Mouse (Mus musculus): ENCODE data around the gene Col24a1. TPM values are rescaled to one million over a fixed set of nuclear protein-coding genes. Genes with fewer than 3 reads are reported as not detected.
A peak's percentile ranks its signal among the peaks of the same experiment; 100 is the strongest.

The Col24a1 gene
- under 1 TPM in 2 of 4 experiments, not detected in 2; 0.06 to 0.16 TPM for total RNA-seq (2022)

DNA sequence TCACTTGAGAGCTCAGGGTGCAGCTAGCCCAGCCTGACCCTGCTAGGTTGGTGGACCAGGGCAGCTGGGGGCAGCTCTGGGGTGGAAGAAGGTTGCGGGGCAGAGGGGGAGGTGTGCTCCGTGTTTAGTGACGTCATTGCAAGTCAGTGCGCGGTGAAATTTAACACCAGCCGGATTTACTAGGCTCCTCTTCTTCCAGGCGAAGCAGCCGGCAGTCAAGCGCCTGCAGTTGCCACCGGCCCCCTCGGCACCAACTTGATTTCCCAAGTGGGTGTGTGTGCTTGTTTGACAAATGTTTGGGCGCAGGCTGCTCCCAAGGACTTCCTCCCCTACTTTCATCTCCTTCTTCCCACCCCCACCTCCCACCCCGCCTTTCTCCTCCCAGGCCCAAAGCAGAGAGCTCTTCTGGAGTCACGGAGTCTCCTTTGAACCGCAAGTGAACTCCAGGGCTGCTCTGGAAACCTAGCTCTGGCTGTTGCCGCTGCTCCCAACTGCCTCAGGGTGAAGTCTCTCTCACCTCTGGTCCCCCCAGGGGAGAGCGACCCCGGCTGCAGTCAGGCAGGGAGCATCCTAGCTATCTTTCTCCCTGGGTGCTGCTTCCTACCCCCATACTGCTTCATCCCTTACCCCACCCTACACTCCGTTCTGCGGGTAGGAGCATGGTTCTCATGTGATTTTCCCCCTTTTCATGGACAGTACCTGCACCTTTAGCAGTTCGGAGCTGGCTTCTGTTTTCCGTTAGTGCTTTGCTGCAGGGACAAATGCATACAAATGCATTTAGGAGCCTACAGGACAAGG lies at the start of gene Col24a1:
TSS of gene Col24a1 (plus strand) at position 136 of the 798 bp plus-strand sequence.
- no peak for DNase-seq (ENCODE audit: low spot score)

DNA sequence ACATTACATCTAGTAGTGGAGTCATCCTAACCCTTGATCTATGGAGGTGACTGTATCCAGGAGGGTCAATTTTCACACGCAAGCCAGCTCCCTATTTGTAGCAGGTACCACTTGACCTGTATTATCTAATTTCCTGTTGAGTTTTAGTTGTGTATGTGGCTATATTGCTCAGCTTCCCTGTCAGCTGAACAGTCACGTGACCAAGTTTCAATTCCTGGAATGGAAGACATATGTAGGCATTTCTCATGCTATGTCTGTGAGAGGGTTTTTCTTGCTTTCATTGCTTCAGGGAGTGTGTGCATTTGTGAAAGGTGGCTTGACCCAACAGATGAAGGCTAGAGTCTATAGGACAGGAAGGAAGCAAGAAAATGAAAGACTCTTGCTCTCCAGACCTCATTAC lies 44.2 kb upstream of the Col24a1 start:
- no peak for DNase-seq (ENCODE audit: low spot score)

DNA sequence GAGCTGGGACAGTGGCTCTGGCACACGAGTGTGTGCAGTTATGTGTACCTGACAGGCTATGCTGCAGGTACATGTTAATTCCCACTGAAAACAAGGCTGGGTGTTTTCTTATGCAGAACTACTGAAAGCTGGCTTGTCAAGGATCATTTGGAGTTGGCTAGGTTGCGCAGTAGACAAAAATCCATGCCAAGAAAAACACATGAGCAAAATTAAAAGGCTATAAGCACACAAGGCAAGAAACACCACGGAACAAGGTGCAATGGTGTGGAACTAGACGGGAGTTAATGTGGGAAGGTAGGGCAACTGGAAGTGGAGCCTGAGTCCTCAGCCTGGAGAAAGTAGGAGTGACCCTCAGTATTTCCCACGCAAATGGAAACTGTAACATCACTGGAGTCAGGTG lies 39.2 kb upstream of the Col24a1 start:
- no peak for DNase-seq (ENCODE audit: low spot score)

DNA sequence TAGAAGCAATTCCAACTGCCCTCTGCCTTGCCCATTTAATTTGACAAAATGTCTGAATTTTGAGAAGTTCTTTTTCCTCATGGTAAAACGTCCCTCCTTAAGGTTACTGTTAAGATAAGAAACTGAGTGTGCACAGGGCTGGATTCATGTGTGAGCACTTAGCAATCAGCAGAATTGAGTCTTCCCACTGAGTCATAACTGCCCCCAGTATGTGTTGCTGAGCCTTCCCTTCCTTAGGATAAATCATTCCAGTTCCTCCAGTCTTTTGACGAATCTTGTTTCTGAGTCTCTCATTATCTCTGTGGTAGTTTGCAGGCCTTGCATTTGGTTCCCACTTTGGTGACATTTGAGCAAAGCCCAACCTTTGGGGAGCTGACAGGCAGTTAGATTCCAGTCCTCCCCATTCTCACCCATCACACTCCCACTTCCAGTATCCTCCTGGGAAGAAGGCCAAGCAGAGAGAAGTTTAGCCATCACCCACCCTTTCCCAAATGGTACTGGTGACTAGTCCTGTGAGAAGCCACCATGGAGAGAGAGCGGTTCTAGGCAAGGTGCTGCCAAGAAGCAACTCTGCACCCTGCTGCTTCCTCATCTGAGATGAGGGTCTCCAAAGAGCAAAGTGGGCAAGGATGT lies 37.4 kb upstream of the Col24a1 start:
- no peak for DNase-seq (ENCODE audit: low spot score)

DNA sequence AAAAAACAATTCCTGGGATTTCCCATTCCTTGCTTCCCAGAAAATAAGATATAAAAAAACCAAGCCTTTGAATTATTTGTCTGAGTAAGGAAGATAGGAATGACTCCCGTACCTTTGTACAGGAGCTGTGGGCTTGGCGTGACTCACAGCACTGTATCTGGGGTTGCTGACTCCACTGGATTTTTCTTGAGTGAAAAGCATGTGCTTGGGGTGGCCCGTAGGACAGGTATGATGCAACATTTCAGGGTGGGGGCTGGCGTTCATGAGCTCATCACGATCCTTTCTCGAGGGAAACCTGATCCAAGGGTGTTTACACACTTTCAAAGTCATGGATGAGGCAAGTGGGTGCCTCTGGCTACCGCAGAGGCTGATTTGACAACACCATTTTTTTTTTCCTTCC lies 35.6 kb upstream of the Col24a1 start:
- no peak for DNase-seq (ENCODE audit: low spot score)

DNA sequence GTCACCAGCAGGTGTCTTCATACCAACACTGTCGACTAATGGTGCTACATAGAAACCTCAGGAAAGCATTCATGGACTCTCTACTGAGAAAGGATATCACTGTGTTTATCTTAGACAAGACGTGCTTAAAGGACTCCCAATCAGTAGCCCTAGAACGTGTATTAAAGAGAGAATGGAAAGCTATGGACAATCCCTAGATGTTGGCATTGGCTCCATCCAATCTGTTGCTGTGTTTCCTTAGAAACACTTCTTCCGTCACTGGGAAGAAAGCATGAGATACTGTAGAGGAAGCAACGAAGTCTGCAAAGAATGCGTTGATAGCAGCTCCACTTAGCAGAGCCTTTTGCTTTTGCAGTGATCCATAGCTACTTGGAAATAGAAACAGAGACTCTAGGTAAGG lies 32.6 kb upstream of the Col24a1 start:
- no peak for DNase-seq (ENCODE audit: low spot score)

DNA sequence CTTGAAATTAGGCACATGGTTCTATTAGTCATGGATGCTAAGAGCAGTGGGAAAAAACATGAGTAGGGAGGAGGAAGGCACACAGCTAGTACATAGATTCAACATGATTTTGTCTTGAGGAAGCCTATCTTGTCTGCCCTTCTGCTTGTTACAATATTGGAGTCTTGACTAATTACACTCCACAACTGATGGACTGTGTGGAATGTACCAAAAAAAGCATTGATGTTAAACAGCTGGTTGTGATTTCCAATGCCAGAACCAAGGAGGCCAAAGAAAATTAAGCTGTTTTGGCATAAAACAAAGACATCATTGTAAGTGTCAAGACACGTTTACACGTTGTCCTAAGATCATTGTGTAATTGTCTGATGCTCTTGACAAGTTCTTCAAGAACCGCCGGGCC lies 29.1 kb upstream of the Col24a1 start:
- no peak for DNase-seq (ENCODE audit: low spot score)

DNA sequence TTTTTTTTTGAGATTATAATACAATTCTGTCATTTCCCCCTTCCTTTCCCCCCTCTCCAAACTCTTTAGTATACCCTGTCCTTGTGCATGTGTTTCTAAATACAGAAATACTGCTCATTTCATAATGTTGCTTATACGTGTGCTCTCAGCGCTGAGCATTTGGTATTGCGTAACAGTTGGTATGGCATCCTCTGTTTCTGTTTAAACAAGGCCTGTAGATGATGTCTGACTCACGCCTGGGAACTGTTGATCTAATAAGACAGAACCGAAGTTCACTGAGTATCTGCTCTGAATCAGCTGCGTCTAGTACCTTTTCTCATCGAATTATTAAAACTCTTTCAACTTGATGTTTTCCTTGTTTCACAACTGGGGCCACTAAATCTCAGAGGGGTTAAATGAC lies 24.2 kb upstream of the Col24a1 start:
- no peak for DNase-seq (ENCODE audit: low spot score)

DNA sequence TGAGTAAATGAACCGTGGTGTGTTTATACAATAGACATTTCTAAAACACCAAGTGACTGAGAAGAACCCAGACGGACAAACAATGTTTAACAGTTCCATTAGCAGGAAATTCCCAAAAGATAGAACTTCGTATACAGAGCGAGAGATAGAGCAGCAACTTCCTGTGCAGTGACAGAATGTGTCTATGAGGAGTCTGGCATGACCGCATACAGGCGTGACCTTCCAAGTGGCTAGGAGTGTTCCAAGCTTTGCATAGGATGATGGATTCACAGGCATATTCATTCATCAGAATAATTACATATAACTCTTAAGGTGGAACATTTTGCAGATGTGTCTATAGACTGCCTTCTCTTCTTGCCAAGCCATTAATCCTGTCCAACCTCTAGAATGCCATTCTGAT lies 18.1 kb upstream of the Col24a1 start:
- DNase-seq (ENCODE audit: low spot score), result no peak

DNA sequence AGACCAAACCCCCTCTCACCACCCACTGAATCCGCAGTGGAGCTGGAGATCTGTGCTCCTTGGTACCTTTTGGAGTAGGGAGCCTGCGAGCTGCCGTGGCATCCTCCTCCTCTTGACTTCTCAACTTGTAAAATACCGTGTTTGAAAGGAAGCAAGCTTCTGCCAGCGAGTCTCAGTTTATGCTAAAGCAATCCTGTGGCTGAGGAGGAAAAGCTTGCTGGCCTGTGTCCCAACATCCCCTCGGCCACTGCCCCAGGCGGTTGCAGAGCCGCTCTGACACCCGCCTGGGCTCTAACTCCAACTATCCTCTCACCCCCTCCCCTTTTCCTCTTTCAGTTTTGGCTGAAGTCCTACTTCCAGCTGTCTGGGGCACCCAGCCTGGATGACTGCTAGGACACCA lies 935 bp downstream of the Col24a1 start:
- peak; percentile 1 for DNase-seq (ENCODE audit: low spot score)

DNA sequence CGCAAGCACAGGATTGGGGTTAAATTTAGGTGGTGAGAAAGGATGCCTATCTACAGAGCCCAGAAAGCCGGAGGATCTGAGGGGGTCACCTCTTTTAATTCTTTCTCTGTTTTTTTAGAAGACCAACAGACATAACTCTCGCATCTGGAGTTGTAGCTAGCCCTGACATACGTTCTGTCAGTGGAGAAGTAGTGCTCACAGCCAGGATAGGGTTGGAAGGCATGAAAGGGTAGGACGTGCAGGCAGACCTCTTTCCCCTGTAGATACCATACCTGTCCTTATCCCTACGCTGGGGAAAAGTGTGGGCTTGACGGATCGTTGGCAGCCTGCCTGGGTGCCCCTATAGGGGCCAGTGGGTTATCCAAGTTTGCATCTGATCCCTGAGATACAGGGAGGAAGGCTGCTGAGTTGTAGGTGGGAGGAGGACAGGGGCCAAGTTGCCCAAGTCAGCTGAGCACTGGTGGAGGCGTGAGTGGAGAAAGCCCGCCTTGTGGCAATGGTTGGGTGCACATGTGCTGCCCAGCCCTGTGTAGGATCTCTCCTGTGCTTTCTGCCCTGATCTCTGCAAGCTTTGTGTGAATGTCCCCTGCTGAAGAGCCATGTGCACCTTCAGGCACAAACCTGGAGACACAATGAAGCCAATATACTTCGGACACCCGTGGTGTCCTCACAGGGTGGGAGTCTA lies 1.5 kb downstream of the Col24a1 start:
- DNase-seq (ENCODE audit: low spot score), result no peak

DNA sequence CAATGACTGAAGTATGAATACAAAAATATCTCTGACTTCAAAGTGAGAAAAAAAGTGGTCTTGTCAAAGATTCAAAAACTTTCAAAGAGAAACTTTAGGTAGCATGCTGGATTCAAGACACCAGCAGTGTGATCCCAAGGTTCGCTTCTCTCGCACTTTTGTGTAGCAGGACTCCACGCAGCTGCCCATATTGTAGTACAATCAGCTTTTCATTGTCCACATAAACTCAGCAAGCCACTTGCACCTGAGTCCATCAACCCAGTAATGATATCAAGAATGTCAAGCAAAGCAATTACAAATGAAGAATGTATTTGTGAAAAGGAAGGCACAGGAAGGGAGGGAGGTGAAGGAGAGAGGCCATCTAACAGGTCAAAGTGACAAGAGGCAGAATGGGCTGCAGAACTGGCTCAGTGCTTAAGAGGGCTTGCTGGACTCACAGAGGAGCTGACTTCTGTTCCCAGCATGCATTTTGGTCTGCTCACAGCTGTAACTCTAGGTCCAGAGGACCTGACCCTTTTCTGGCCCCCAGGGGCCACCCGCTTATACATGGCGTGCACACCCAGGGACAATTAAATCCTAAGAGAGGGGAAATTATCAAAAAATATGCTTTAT lies 7.8 kb downstream of the Col24a1 start:
- no peak for DNase-seq (ENCODE audit: low spot score)

DNA sequence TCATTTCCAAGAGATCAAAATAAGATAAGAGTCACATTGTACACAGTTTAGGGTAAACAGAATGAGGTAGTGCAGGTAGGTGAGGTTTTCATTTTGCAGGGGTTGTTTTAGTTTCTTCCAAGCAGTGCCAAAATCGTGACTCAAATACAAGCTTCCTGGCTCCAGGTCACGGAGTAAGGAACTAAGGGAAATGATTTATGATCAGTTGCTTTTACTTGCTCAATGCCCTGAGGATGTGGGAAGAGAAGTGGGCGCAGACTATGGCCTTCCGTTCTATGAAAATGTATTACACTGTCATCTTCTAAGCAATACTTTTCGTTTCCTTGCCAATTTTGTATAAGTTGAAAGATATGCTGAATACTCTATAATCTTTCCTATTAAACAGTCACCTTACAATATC lies 13.0 kb downstream of the Col24a1 start:
- DNase-seq (ENCODE audit: low spot score), result no peak

DNA sequence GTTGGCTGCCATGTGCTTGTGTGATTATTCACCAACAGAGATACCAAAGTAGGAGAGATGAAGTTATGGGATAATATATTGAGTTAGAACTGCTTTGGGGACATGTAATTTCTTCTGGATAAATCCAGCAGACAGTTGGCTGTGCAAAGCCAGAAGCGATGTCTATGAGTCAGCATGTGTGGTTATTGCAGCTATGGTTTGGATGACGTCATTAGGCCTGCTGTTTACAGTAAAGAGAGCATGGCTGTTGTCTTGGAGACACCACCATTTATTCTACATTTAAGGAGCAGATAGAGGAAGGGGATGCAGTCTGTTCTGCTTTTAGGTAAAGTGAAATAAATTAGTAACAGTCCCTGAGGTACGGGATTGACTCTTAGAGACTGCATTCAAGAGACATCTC lies 14.9 kb downstream of the Col24a1 start:
- no peak for DNase-seq (ENCODE audit: low spot score)

DNA sequence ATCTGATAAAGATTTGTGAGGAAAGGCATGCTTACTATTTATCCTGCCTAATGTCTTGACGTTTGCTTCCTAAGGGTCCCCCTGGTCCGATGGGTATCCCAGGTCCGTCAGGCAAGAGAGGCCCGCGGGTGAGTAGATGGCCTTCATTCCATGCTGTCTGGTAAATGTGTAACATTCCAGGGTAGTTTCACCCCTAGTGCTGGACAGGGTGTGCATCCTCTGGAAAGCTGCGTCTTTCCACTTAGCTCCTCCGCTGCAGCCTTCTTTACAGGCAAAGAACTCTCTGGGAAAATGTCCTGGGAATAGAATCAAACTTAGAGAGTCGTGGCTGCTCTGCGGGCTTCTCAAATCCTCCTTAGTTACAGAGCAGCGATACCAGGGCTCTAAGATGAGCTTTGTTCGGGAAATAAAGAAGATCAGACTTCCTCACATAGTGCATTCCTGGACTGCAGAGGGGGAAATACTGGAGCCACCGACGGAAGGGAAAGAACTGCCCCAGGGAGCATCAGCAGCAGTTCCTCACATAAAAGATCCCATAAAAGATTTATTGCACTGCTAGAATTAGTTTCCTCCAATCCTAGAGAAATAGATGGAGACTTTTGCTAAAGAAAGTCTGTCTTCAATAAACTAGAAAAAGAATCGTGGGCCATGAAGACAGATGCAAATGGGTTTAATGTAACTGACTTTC lies 28.5 kb downstream of the Col24a1 start:
- no peak for DNase-seq (ENCODE audit: low spot score)

DNA sequence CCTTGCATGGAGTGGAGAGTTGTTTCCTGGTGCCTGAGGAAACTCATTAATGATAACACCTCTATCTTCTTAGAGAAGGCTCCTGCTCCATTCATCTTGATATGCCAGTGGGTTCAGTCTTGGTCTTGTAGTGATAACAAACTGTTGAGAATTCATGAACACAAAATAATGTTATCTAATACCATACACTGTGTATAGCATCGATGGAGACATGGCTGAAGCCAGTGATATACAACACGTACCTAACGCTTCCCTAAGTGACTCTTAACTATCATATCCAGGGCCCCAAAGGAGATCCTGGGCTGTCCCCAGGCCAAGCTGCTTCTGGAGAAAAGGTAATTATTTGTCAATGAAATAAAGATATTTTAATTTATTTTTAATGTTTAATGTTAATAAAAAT lies 33.1 kb downstream of the Col24a1 start:
- DNase-seq (ENCODE audit: low spot score), result no peak

DNA sequence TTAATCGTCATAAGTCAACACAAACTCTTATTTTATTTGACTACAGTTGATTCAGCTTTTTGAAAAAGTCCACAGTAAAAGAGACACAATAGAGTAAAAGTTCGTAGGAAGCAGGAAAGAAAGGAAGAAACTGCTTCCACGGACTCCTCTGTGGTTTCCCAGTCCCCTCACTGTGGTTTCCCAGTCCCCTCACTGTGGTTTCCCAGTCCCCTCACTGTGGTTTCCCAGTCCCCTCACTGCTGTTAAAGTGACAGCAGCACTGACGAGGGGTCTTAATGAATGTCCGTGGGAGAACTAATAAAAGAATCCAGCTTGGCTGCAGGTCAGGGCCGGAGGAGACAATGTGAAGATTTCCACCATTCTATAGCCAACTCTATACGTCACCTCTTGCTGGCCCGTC lies 39.4 kb downstream of the Col24a1 start:
- no peak for DNase-seq (ENCODE audit: low spot score)

DNA sequence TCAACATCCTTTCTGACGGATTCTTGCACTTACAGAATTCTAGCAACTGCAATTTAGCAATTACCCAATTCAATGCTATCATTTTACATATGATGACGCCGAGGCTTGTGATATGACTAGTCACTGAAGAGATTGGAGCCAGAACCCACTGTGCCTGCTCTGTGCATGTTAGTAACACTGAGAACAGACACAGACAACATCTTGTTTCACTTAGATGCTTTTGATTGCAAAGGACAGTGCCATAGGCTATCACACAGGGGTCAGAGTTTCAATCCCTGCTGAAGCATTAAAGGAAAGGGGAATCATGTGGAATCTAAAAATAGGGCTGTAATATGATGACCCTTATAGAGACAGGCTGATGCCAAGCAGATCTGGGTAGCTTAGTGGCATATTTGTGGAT lies 41.8 kb downstream of the Col24a1 start:
- no peak for DNase-seq (ENCODE audit: low spot score)

DNA sequence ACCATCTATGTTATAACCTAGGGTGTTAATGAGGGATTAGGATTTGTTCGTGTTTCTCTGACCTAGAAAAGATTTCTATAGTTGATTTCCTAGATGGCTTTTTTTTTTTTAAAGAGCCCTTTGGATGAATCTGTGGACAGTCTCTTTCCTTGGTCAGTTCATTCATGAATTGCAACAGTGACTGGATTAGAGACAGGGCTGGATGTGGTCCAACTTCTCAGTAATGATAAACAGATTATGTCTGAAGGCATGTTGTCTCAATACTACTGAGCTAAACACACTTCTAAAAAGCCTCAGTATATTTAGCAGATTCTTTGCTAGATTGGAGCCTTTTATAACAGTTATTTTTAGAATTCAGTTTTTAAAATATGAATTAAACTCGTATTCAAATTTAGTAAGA lies 44.9 kb downstream of the Col24a1 start:
- DNase-seq (ENCODE audit: low spot score), result no peak

DNA sequence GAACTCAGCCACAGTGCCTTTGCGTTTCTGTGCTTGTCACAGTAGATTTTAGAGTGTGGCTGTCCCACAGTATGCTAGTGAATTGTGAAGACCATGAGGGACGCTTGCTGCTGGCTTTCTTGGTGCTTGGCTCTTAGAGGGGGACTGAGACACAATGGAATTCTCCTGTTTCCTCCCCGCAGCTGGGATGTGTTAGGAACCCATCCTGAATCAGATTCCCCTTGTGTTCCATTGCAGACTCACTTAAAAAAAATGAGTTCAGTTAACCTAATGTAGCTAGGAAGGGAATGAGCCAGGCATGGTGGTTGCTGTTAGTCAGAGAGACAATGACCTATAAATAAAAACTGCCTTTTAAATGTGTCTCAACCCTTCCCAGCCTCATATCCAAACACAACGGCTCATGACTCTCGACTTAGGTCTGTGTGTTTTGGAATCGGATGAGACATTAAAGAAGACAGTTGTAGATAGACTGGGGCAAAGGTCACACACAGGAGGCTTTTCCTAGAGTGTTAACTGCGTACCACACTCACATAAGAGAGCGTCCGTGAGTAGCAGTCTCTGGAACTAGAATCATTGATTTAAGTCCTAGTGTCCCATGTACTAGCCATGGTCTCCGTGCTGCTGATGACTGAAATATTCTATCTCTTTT lies 47.7 kb downstream of the Col24a1 start:
- no peak for DNase-seq (ENCODE audit: low spot score)

DNA sequence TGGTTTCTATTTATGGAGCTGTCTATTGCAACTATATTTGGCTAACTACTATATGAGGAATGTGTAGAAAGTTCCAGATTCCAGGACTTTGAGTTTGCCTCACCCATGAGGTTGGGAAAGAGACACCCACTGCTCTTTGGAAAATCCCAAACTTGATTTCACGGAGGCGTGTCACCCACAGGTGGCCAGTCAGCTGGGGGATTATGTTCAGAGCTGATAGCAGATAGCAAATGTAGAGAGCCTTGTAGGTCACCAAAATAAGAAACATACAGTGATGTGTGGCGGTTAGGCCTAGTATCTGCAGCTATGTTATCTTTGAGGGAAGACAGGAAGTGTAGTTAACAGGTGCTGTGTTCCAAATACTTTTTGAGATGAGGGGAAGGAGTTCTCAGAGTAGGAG lies 56.4 kb downstream of the Col24a1 start:
- DNase-seq (ENCODE audit: low spot score), result no peak

Data from heart, adult 8-10 months (tissue).